Mouse (Mus musculus): Measurements from ENCODE around the gene Nrxn3.

The Nrxn3 gene

DNA sequence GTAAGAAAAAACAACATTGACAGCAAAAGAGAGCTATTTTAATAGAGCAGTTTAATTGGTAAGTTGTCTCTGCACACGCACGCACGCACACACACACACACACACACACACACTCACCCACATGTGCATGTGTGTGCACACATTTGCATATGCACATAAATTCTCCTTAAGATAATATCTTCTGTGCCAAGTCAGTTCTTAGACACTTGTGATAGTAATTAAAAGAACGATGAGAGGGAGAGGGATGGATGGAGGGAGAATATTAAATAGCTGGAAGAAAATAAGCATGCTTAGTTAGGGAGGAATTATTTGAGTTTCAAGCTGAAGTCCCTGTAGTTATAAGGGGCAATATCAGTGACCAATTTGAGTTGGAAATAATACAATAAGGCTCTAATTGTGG is 203.6 kb downstream of the Nrxn3 start:
- in situ Hi-C loops (cut with MboI, MseI): no loop called here

DNA sequence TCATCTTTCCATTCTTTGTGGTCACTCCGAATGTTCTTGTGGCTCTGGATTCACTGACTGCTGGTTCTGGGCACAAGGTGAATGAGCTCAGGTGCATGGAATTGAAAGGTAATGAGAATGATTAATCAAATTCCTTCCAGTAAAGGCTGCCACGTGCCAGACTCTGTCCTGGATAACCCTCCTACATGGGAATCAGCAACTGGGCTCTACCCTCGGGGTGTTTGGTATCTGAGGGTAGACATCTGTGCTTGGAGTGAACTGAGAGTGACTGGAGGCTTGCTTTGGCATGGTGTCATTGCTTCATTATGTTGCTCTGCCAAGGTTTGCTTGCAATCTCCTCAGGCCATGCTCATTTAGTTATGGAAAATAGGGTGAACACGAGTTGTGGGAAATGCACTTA is 209.0 kb downstream of the Nrxn3 start:
- in situ Hi-C loops (cut with MboI, MseI): loop anchor here (10.0 kb wide), 1 partner anchor 653 kb away; no protein-coding TSS in a partner anchor

DNA sequence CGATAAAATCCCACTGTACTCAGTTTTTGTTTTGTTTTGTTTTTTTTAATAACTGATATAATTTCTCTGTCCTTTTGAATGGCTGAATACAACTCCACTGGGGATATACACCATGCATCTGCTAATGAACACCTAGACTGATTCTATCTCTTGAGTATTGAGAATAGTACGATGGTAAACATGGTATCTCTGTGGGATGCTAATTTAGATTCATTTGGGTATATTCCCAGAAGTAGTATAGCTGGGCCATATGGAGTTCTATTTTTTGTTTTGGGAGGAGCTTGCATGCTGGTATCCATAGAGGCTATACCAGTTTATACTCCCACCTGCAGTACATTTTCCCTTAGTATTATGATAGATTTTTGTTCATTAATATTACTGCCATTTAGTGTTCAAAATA is 217.0 kb downstream of the Nrxn3 start:
- in situ Hi-C loops (cut with MboI, MseI): loop anchor here (10.0 kb wide), 1 partner anchor 645 kb away; no protein-coding TSS in a partner anchor

DNA sequence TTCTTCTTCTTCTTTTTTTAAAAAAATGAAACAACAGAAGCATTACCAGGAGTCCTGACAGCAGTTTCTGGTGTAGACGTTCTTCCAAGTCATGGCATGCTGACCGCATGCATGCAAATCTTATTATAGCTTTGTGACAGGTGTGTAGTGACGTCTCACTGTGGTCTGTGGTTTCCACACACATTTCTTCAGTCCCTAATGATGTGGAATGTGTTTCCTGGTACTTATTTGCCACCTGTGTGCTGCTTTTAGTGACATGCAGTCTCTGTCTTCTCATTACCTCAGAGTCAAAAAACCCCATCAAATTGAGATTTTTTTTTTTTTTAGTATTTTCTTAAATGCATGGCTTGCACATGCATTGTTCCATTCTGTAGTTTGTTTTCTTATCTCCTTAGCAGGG is 222.3 kb downstream of the Nrxn3 start:
- in situ Hi-C loops (cut with MboI, MseI): no loop called here

- in situ Hi-C loops (cut with MboI, MseI): no loop called here
Measured at GRCm38 (mm10) chr12:88949870-88950269, 227.2 kb downstream of the Nrxn3 start.

DNA sequence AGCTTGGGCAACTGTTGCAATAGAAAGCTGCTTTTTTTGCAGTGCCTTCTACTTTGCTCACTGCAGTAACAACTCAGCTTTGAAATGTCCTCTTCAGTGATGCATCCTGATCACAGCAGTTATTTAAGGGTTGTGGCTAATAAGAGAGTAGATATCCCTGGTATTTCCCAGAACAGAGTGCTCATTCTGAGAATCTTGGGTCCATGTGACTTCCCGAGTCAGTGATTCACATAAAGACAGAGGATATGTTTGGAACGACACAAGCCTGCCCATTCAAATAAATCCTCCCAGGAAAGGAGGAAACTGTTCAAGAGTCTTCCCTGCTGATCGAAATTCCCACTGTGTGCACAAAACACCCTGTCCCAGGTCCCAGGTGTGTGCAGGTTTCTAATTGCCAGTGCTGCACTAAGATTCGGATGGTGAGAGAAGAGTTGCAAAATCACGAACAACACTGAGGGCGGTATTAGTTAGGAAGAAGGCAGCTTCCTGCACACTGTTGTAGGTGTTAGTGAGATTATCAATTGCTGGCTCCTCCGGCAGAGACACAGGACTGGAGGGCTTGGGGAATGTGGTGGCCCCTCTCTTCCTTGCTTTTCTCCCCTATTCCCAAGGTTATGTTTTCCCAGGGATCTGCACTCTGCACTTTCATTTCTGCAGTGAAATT is 230.4 kb downstream of the Nrxn3 start:
- in situ Hi-C loops (cut with MboI, MseI): no loop called here

GRCm38 (mm10) chr12:88953801-88954200 is 231.1 kb downstream of the Nrxn3 start:
- in situ Hi-C loops (cut with MboI, MseI): no loop called here

DNA sequence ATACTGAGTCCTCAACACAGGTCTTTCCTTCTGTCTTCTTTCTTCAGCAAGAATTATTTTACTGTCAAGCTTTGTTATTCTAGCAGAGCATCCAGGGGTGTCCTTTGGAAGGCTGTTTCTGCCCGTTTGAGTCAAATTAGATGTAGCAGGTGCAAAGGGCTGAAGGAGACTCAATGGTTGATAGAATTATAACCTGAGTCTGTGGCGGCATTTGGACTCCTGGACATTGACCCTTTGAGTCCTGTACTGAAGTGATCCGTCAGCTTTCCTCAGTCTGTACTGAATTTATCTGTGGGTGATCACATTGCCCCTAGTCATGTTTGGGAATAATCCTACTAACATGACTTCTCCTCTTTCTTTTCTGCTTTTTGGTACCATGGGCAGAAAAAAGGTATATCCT is 234.8 kb downstream of the Nrxn3 start:
- in situ Hi-C loops (cut with MboI, MseI): no loop called here

DNA sequence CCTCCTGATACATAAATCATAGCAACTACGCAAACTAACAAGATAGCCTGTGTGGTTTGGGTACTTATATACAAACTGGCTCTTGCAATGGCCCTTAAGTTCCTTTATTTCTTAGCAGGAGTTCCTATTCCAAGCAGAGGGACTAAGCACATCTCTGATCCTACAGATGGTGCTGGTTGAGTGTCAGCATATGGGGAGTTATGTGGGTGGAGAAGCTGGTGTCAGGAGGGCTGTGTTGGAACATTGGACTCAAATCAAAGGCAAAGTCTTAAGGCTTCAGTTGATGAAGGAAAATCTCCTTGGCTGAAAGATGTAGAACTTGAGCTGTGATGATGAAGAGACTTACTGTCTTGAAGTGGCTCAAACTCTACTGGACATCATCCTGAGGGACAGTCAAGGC is 238.1 kb downstream of the Nrxn3 start:
- in situ Hi-C loops (cut with MboI, MseI): no loop called here

DNA sequence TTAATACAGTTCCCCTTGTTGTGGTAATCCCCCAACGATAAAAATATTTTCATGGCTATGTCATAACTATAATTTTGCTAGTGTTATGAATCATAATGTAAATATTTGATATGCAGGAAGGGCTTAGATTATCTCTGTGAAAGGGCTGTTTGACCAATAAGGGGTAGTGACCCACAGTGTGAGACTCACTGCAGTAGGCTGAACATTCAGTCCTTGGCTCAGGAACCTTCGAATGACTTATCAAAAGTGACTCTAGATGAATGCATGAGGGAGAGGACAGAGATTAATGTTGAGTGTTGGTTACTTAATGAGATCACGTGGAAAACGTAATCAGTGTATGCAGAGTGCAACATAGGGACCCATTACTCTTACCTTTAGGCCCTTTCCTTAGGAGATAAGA is 243.7 kb downstream of the Nrxn3 start:
- in situ Hi-C loops (cut with MboI, MseI): no loop called here

- in situ Hi-C loops (cut with MboI, MseI): loop anchor here (25.0 kb wide), 1 partner anchor 411 kb away; no protein-coding TSS in a partner anchor
Measured at GRCm38 (mm10) chr12:88976621-88977020, 253.9 kb downstream of the Nrxn3 start.

DNA sequence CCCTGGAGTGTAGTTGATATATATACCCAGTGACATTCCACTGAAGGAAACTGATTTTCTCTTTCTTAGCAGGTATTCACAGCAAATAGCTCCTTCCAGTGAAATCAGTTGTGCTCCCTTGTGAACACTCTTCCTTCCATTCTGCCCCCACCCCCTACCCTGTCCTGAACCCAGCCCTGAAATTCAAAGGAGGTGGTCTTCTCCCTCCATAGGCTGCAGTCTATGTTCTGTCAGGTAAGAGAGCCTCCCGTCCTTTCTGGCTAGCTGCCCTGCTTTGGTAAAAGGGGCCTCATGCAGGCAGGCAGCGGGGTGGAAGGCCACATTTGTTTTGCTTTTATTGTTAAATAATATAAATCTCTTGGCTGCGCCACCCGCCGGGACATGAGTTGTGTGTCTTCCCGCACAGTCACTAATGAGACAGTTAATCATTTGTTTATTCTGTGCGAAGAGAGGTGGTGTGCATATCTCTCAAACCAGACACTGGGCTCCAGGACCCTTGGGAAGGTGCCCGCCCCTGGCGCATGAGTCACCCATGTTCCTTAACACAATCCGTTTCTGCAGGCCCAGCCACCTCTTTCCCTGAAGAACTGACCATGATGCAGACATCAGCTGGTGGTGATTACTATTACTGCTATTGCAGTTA is 261.1 kb downstream of the Nrxn3 start:
- in situ Hi-C loops (cut with MboI, MseI): loop anchor here (25.0 kb wide), 1 partner anchor 403 kb away; no protein-coding TSS in a partner anchor

- in situ Hi-C loops (cut with MboI, MseI): loop anchor here (25.0 kb wide), 1 partner anchor 403 kb away; no protein-coding TSS in a partner anchor
Measured at GRCm38 (mm10) chr12:88984375-88984774, 261.7 kb downstream of the Nrxn3 start.

GRCm38 (mm10) chr12:88984804-88985203 is 262.1 kb downstream of the Nrxn3 start:
- in situ Hi-C loops (cut with MboI, MseI): loop anchor here (25.0 kb wide), 1 partner anchor 402 kb away; no protein-coding TSS in a partner anchor

- in situ Hi-C loops (cut with MboI, MseI): loop anchor here (25.0 kb wide), 1 partner anchor 400 kb away; no protein-coding TSS in a partner anchor
Measured at GRCm38 (mm10) chr12:88987046-88987445, 264.4 kb downstream of the Nrxn3 start.

- in situ Hi-C loops (cut with MboI, MseI): loop anchor here (25.0 kb wide), 1 partner anchor 397 kb away; no protein-coding TSS in a partner anchor
Measured at GRCm38 (mm10) chr12:88990753-88991152, 268.1 kb downstream of the Nrxn3 start.

- in situ Hi-C loops (cut with MboI, MseI): loop anchor here (25.0 kb wide), 1 partner anchor 395 kb away; no protein-coding TSS in a partner anchor
Measured at GRCm38 (mm10) chr12:88992141-88992540, 269.5 kb downstream of the Nrxn3 start.

- in situ Hi-C loops (cut with MboI, MseI): loop anchor here (25.0 kb wide), 1 partner anchor 394 kb away; no protein-coding TSS in a partner anchor
Measured at GRCm38 (mm10) chr12:88993788-88994187, 271.1 kb downstream of the Nrxn3 start.

- in situ Hi-C loops (cut with MboI, MseI): no loop called here
Measured at GRCm38 (mm10) chr12:89016436-89016835, 293.8 kb downstream of the Nrxn3 start.

GRCm38 (mm10) chr12:89025180-89025579 is 302.5 kb downstream of the Nrxn3 start:
- in situ Hi-C loops (cut with MboI, MseI): no loop called here

GRCm38 (mm10) chr12:89035984-89036618 is 313.4 kb downstream of the Nrxn3 start:
- in situ Hi-C loops (cut with MboI, MseI): no loop called here

DNA sequence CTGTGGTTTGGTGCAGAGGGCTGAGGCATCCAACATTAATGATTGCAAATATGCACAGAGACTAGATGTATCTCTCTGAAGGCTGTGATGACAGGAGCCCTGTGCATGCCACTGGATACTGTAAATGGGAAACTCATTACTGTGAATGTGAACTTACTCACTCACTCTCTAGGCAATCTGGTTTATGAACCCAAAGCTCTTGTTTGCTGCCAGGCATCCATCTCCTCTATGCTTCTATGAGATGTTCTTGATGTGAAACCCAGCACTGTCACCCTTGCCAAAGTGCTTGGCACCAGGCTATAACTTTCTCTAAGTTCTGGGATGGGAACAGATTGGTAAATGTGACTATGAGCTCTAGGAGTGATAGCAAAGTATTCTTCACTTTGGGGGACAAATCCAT is 317.5 kb downstream of the Nrxn3 start:
- in situ Hi-C loops (cut with MboI, MseI): no loop called here

All from T-helper 2 cell (primary cell).